Mouse (Mus musculus) ES-Bruce4 (cell line): ENCODE results near the gene Mafg.

Experiments
- CTCF ChIP-seq: IDR thresholded peaks from one replicate; pipeline ENCODE4 v1.8.1; 2011; ENCODE audit warnings: low read depth, low read length
- EP300 ChIP-seq: IDR thresholded peaks from 2 replicates; pipeline ENCODE4 v1.6.1; 2011; ENCODE audit warnings: low read depth, low read length; ENCODE audit not compliant: insufficient read depth
- POLR2A ChIP-seq: IDR thresholded peaks from one replicate; pipeline ENCODE4 v1.8.1; 2011; ENCODE audit warnings: low read length; ENCODE audit not compliant: insufficient read depth

DNA sequence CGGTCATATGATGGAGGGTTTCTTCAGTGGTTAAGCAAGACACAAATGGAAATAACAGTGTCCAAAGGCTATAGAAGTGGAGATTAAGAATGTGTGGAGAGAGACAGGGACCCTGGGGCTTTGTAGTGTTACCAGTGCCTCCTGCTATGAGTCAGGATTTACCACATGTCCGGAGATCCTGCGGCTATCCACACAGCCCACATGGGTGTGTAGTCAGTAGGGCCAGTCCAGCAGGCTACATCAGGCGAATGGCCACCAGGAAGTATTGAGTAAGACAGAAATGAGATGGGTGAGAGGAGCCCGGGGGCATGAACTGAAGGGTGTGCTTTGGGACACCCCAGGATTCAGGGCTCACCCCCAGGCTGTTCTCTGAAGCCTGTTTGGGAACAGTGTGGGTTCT lies 49.3 kb upstream of the Mafg start:
- no peak for TF ChIP-seq CTCF
- TF ChIP-seq POLR2A, result no peak
- TF ChIP-seq EP300, result no peak
